Mouse (Mus musculus) lung, postnatal 25 days (tissue): ENCODE results near the gene Chga.

Experiments
- DNase-seq: peaks from one replicate; pipeline ENCODE4 v3.0.0; 2022; ENCODE audit warnings: low spot score

Chga gene

GRCm38 (mm10) chr12:102557372-102557771, 2.6 kb downstream of the Chga start:
- no peak for DNase-seq

DNA sequence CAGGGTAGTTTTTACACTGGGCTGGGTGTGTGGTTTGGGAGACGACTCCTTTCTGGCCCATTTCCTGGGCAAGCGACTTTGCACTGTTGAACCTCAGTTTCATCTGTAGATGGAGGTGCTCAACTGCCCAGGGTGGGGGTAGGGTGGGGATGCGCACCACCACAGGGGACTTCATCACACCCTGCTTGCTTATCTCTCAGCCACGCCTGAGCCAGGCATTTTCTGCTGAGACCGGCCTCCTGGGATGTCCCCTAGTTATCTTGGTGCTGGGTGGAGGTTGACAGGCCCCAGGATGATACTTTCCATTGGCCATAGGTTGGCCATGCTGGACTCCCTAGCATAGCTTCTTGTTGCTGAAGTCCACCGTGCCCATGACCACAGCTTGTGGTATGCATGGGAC, 10.3 kb downstream of the Chga start:
- DNase-seq = no peak

GRCm38 (mm10) chr12:102566951-102567350, 12.2 kb downstream of the Chga start:
- DNase-seq = no peak

- DNase-seq = no peak
Measured at GRCm38 (mm10) chr12:102568219-102568618, 13.4 kb downstream of the Chga start.

DNA sequence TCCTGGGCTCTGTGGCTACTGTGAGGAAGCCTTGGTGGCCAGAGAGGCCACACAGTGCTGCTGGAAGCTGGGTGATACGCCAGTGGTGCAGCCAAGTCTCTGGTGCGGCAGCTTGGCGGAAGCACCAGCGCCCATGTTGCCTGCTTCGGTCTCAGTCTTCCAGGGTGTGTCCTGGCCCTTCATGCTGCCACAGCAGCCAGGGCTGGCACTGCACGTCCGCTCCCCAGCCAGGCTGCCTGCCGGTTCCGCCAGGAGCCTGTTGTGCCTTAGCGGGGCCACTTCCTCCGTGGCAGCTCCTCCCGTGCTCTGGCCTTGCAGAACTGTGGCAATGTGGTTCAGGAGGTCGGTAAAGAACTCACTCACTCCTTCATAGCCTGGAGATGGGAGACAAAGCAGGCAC, 15.3 kb downstream of the Chga start:
- no peak for DNase-seq

- DNase-seq = peak; percentile 75
Measured at GRCm38 (mm10) chr12:102570734-102571133, 16.0 kb downstream of the Chga start.

DNA sequence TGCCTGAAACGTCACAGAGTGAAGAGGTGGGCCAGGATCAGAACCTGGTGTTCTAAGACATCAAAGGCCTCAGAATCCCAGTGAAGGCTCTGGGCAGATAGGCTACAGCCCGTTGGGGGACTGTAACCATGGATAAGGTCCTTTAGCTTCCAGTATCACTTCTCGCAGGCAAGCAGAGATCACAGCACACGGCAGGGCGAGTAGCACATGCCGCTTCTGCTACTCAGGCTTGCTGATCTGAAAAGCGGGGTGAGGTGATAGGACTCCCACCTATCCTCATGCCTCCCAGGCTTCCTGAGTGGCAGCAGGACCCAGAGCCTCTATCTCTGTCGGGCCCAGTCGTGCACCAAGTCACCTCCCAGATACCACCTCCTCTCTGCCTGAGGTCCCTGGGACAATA, 16.9 kb downstream of the Chga start:
- no peak for DNase-seq

GRCm38 (mm10) chr12:102573036-102573435, 18.3 kb downstream of the Chga start:
- DNase-seq = no peak

DNA sequence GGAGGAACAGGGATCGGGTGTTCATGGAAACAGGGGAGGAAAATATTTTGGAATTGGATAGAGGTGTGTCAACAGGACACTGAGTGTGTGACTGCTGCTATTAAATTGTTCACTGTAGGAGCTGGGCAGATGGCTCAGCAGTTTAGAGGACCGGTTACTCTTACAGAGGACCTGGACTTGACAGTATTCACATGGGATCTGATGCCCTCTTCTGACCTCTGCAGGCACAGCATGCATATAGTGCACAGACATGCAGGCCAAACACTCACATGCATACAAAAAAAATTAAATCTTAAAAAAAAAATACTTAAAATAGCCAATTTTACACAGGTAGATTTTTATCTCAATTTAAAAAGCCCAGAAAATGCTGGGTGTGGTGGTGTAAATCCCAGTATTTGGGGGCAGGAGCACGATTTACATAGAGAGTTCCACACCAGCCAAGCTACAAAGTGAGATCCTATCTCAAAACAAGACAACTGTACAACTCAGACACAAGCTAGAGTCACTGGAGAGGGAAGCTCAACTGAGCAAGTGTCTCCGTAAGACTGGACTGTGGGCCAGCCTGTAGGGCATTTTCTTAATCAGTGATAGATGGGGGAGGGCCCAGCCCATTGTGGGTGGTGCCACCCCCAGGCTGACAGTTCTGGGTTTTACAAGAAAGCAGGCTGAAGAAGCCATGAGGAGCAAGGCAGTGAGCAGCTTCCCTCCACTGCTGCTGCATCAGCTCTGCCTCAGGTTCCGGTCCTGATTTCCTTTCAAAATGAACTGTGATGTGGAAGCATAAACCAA, 21.0 kb downstream of the Chga start:
- no peak for DNase-seq

GRCm38 (mm10) chr12:102576659-102577398, 22.1 kb downstream of the Chga start:
- no peak for DNase-seq

DNA sequence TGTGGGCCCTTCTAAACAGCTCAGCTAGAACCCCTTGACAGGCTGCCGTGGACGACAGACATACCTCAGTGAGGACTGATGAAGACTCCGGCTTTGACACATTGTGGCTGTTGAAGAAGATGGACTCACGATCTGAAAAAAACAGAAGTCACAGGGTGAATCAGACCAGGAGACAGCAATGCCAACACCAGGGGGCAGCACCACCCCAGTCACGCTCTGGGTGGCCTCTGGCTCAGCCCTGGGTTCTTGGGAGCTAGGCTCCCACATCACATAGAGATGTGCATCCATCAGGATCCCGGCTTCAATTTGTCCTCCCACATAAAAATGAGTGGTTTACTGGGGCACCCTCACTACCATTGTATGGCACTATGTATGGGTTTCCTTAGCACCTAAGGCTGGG, 24.3 kb downstream of the Chga start:
- peak; percentile 68 for DNase-seq

DNA sequence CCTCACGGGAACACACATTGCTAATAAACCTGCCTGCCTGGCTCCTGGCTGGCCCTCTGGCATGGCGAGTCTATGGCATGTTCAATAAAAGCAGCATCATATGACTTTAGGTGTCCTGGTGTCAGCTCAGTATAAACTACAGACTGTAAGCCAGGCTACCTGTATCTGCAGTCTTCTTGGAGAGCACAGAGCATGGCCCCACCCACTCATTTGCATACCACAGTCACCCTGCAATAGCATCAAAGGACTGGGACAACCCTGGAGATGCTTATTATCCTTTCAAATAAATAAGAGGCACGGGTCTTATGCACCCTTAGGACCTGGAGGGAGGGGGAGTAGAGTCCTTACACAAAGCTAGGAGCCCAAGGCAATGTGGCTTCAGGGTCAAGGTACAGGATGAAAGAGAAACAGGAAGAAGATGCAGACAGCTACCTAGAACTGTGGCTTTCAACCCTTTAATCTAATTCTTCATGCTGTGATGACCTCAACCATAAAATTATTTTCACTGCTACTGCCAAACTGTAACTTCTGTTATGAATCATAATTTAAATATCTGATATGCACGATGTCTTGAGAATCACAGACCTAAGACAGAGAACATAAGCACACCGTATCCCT, 26.9 kb downstream of the Chga start:
- DNase-seq = no peak

- DNase-seq = no peak
Measured at GRCm38 (mm10) chr12:102582441-102582840, 27.7 kb downstream of the Chga start.

DNA sequence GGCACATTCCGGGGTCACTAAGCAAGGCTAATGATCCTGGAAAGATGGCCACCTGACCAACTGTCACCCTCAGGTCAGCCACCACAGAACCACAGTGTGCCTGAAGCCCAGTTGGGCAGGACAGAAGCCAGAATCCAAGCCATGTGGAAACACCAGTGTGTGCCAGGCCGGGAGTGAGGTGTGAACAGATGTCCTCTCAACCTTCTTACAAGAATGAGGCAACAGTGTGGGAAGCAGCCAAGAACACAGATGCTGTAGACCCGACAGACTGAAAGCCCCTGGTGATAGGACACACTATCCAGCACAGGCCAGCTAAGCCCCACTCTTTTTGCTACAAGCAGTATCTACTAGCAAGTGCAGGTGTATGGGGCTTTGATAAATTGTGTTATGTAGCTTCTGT, 30.6 kb downstream of the Chga start:
- DNase-seq = peak; percentile 21

GRCm38 (mm10) chr12:102586286-102586881, 31.6 kb downstream of the Chga start:
- no peak for DNase-seq

DNA sequence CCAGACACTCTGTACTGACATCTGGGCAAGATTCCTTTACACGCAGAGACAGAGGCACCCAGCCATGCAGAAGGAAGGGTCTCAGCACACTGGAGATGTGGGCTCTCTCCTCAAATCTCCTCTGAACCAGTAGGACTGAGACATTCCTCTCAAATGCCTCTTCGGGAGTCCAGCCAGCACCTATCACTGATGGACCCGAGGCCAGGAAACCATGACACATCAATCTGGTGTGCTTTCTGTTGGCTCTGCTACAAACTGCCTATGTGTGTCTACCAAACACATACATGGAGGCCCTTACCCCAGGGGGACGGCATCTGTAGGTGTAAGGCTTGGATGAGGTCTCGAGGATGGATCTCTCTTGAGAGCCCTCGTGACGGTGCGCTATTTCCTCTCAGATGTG, 32.3 kb downstream of the Chga start:
- DNase-seq = no peak

DNA sequence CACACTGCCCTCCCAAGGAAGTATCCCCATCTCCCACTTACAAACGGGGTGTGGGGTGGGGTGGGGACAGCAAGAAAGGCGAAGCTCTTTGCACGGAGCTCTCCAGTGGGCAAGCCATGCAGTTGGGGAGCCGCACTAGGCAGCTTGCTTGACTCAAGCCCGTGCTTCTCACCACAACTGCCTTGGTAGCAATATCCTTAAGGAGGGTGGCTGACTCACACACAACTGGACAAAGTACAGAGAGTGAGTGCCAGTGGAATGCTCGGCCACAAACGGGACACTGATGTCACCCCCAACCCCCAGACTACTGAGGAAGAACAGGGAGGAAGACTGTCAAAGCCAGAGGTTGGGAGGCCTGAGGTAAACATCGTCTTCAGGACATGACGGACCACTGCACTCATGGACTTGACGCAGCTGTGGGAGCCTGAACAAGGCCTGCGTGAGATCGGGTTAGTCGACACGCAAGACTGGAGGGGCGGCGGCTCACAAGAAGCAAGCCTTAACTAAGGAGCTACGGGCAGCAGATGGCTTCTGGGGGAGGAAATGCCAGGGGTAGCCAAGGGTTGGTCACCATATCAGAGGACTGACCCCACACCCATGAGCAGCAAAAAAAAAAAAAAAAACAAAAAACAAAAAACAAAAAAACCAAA, 36.1 kb downstream of the Chga start:
- no peak for DNase-seq

DNA sequence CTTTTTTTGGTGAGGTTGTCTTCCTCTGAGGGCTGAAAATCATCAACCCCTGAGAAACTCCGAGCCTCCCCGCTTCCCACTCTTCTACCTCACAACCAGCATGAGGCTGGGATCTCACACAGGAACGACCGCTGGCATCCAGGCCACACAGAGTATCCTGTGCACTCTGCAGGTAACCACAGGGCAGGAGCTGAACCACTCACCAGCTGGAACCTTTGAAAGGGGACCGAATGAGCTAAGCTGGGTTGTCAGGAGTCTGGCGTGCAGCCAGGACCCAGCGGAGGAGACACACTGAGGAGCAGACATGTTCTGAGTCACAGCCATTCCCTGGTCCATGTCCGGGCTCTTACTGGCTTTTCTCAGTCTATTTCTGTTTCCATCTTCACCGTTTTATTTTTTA, 38.9 kb downstream of the Chga start:
- no peak for DNase-seq

DNA sequence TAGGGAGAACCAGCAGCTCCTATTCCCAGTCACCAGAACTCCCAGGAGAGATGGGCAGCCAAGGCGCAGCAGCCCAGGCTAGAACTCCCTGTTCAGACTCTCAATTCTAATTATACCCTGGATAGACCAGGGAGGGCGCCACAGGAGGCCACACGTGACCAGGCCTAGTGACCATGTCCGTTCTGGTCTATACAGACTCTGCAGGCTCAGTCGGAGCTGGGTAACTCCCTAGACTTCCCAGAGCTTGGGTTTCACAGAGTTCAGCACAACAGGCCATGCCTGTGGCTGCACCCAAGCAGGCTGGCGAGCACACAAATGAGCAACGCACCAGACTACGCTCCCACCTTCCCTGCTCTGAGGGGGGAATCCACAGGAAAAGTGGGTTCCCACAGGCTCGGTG, 39.9 kb downstream of the Chga start:
- no peak for DNase-seq

- no peak for DNase-seq
Measured at GRCm38 (mm10) chr12:102596410-102596809, 41.6 kb downstream of the Chga start.

- no peak for DNase-seq
Measured at GRCm38 (mm10) chr12:102597466-102597865, 42.7 kb downstream of the Chga start.

GRCm38 (mm10) chr12:102598535-102598934, 43.8 kb downstream of the Chga start:
- no peak for DNase-seq
